Mouse (Mus musculus) CH12.LX (cell line): Measurements from ENCODE around the gene Them7. TPM values are rescaled to one million over a fixed set of nuclear protein-coding genes. Genes with fewer than 3 reads are reported as not detected.

Experiments
- DNase-seq: peaks from one replicate; pipeline ENCODE4 v3.0.0-alpha.2; 2013; ENCODE audit errors: extremely low read depth
- H3K27ac ChIP-seq: 2 replicates; pipeline ENCODE4 v1.5.1; 2012; ENCODE audit warnings: low read depth, mild to moderate bottlenecking, control low read depth, moderate library complexity; ENCODE audit not compliant: insufficient read depth
- H3K27me3 ChIP-seq: replicated peaks from 2 replicates; pipeline ENCODE3; 2012; ENCODE audit warnings: inconsistent platforms
- H3K36me3 ChIP-seq, 2 experiments: replicated peaks in 1 of 2; 2 replicates each; pipeline versions ENCODE3 to v1.6.1; 2012; ENCODE audit warnings: inconsistent platforms in 1 of 2, low read length in 1 of 2, mild to moderate bottlenecking in 1 of 2, mixed read lengths in 1 of 2, moderate library complexity in 1 of 2; ENCODE audit not compliant: control insufficient read depth in 1 of 2, insufficient read depth in 1 of 2
- H3K4me1 ChIP-seq, 2 experiments: 2 replicates each; pipeline ENCODE4 v1.6.1; 2012; ENCODE audit warnings: inconsistent platforms in 1 of 2, moderate library complexity in 1 of 2; ENCODE audit not compliant: insufficient read depth in 2 of 2, control insufficient read depth in 1 of 2
- H3K4me2 ChIP-seq: 2 replicates; pipeline ENCODE4 v1.6.1; 2012; ENCODE audit warnings: low read depth, mild to moderate bottlenecking, control low read depth; ENCODE audit not compliant: poor library complexity, insufficient read depth, severe bottlenecking
- H3K4me3 ChIP-seq, 3 experiments: fragments of 150-350 bp in 1 of 3; sonication (generic) in 1 of 3; replicated peaks in 1 of 3; 2 replicates each; pipeline versions ENCODE3 to v1.5.1; 2011 to 2012; ENCODE audit warnings: low read depth in 2 of 3, low read length in 2 of 3, mild to moderate bottlenecking in 2 of 3, moderate library complexity in 2 of 3, control low read depth in 1 of 3, improper control_type of control experiment in 1 of 3, inconsistent platforms in 1 of 3, mixed read lengths in 1 of 3; ENCODE audit not compliant: poor library complexity in 1 of 3
- H3K79me2 ChIP-seq: replicated peaks from 2 replicates; pipeline ENCODE4 v1.6.1; 2012; ENCODE audit warnings: mild to moderate bottlenecking, moderate library complexity; ENCODE audit not compliant: control insufficient read depth, poor library complexity, insufficient read depth, severe bottlenecking; ENCODE audit errors: extremely low read depth
- H3K9ac ChIP-seq: 2 replicates; pipeline ENCODE4 v1.6.1; 2012; ENCODE audit warnings: low read depth, mild to moderate bottlenecking, control low read depth, moderate library complexity; ENCODE audit not compliant: insufficient read depth
- H3K9me3 ChIP-seq: replicated peaks from 2 replicates; pipeline ENCODE3; 2012; ENCODE audit warnings: low read length, inconsistent platforms, mixed read lengths
- BHLHE40 ChIP-seq: IDR thresholded peaks from 2 replicates; pipeline ENCODE4 v1.6.1; 2011; ENCODE audit warnings: mild to moderate bottlenecking, low read depth, low read length, improper control_type of control experiment
- CHD1 ChIP-seq: IDR thresholded peaks from 2 replicates; pipeline ENCODE4 v1.6.1; 2012; ENCODE audit warnings: low read depth, low read length, improper control_type of control experiment, inconsistent platforms
- CHD2 ChIP-seq: IDR thresholded peaks from 2 replicates; pipeline ENCODE4 v1.6.1; 2011; ENCODE audit warnings: low read length, improper control_type of control experiment
- CTCF ChIP-seq, 2 experiments: IDR thresholded peaks in 1 of 2; conservative IDR thresholded peaks in 1 of 2; 2 replicates each; pipeline ENCODE4 v1.5.1; 2011 to 2012; ENCODE audit warnings: low read depth in 2 of 2, low read length in 2 of 2, improper control_type of control experiment in 1 of 2, inconsistent platforms in 1 of 2, mild to moderate bottlenecking in 1 of 2, moderate library complexity in 1 of 2
- E2F4 ChIP-seq: IDR thresholded peaks from 2 replicates; pipeline ENCODE4 v1.6.1; 2011; ENCODE audit warnings: low read depth, low read length, improper control_type of control experiment; ENCODE audit not compliant: insufficient replicate concordance
- ETS1 ChIP-seq: conservative IDR thresholded peaks from 2 replicates; pipeline ENCODE4 v1.6.1; 2012; ENCODE audit warnings: low read depth, mild to moderate bottlenecking, inconsistent platforms, low read length, improper control_type of control experiment, moderate library complexity
- GABPA ChIP-seq: IDR thresholded peaks from 2 replicates; pipeline ENCODE4 v1.6.1; 2012; ENCODE audit warnings: low read depth, low read length, improper control_type of control experiment, inconsistent platforms; ENCODE audit not compliant: insufficient replicate concordance
- IRF4 ChIP-seq: IDR thresholded peaks from 2 replicates; pipeline ENCODE4 v1.6.1; 2014; ENCODE audit warnings: low read depth, mild to moderate bottlenecking, inconsistent platforms, low read length, improper control_type of control experiment
- JUN ChIP-seq: IDR thresholded peaks from 2 replicates; pipeline ENCODE4 v1.6.1; 2011; ENCODE audit warnings: low read depth, mild to moderate bottlenecking, low read length, improper control_type of control experiment, moderate library complexity; ENCODE audit not compliant: insufficient read depth
- JUND ChIP-seq: conservative IDR thresholded peaks from 2 replicates; pipeline ENCODE4 v1.6.1; 2011; ENCODE audit warnings: low read depth, low read length, improper control_type of control experiment
- KAT2A ChIP-seq: IDR thresholded peaks from 2 replicates; pipeline ENCODE4 v1.6.1; 2012; ENCODE audit warnings: low read length, improper control_type of control experiment, inconsistent platforms; ENCODE audit not compliant: insufficient replicate concordance
- MAFK ChIP-seq: IDR thresholded peaks from 2 replicates; pipeline ENCODE4 v1.6.1; 2011; ENCODE audit warnings: low read length, improper control_type of control experiment; ENCODE audit not compliant: insufficient replicate concordance
- MAZ ChIP-seq: IDR thresholded peaks from 2 replicates; pipeline ENCODE4 v1.6.1; 2012; ENCODE audit warnings: low read depth, mild to moderate bottlenecking, inconsistent platforms, low read length, improper control_type of control experiment, moderate library complexity
- MEF2A ChIP-seq: IDR thresholded peaks from 2 replicates; pipeline ENCODE4 v1.6.1; 2014; ENCODE audit warnings: low read depth, mild to moderate bottlenecking, inconsistent platforms, low read length, improper control_type of control experiment, borderline replicate concordance
- MXI1 ChIP-seq: IDR thresholded peaks from 2 replicates; pipeline ENCODE4 v1.6.1; 2011; ENCODE audit warnings: mild to moderate bottlenecking, low read depth, low read length, improper control_type of control experiment
- POLR2A ChIP-seq: IDR thresholded peaks from 2 replicates; pipeline ENCODE4 v1.6.1; 2011; ENCODE audit warnings: low read depth, mild to moderate bottlenecking, improper control_type of control experiment, low read length
- POLR2AphosphoS2 ChIP-seq: IDR thresholded peaks from 2 replicates; pipeline ENCODE4 v1.6.1; 2011; ENCODE audit warnings: low read depth, low read length, improper control_type of control experiment
- RAD21 ChIP-seq: IDR thresholded peaks from 2 replicates; pipeline ENCODE4 v1.6.1; 2011; ENCODE audit warnings: low read depth, mild to moderate bottlenecking, low read length, improper control_type of control experiment, moderate library complexity
- ZKSCAN1 ChIP-seq: IDR thresholded peaks from 2 replicates; pipeline ENCODE4 v1.6.1; 2012; ENCODE audit warnings: low read depth, inconsistent platforms, low read length, improper control_type of control experiment, borderline replicate concordance
- dilution Hi-C: fragments of 300-500 bp; cut with MboI; formaldehyde crosslinking; loops from 2 replicates; pipeline ENCODE4 v1.14.3; 2020; ENCODE audit warnings: low sequenced_read_pairs; ENCODE audit not compliant: extremely low pct_unique_long_range_greater_than_20kb, extremely low pct_ligation_motif_present
- in situ Hi-C: fragments of 300-500 bp; cut with MboI; formaldehyde crosslinking; loops from 3 replicates; pipeline ENCODE4 v1.14.3; 2019; ENCODE audit warnings: low sequenced_read_pairs, low pct_ligation_motif_present, low pct_unique_long_range_greater_than_20kb, mixed read lengths
- polyA plus RNA-seq: library from polyadenylated mRNA; unstranded; fragments of >175 nt; gene quantifications from 2 replicates; pipeline ENCODE4 v1.2.1, GENCODE M21; 2012; ENCODE audit warnings: low read depth; ENCODE audit not compliant: insufficient read length
- total RNA-seq, 2 experiments: library from RNA; depleted of rRNA; stranded (reverse); fragments of 300-350 nt in 1 of 2; fragments of >200 nt in 1 of 2; gene quantifications; 2 replicates each; pipeline ENCODE4 v1.2.3; 2012 to 2014

Them7 gene
- total and polyA plus RNA-seq, 3 experiments: not detected

- dilution Hi-C loops: no loop called here
- no peak overlapping the region for H3K4me2 ChIP-seq
- no peaks in the 10 kb centered on the region for H3K79me2 ChIP-seq
- in situ Hi-C loops: no loop called here
- no peak overlapping the region for H3K27ac ChIP-seq
- DNase-seq: no peak
- peaks cover 2 to 6% of the 10 kb centered on the region in 2 experiments; a peak in 3 of 4 replicates for H3K4me1 ChIP-seq
- TF ChIP-seq MEF2A (no peak), ZKSCAN1 (no peak), E2F4 (no peak)
- H3K9ac ChIP-seq: no peak overlapping the region
- H3K9me3 ChIP-seq: no peaks in the 10 kb centered on the region
- H3K4me3 ChIP-seq: no peak overlapping the region
- no peaks in the 10 kb centered on the region for H3K27me3 ChIP-seq
- no peaks in the 10 kb centered on the region for H3K36me3 ChIP-seq
Measured at GRCm38 (mm10) chr2:105375705-105376104, 151.6 kb downstream of the Them7 start.

GRCm38 (mm10) chr2:105379682-105380081, 155.6 kb downstream of the Them7 start:
- Histone ChIP-seq H3K4me2 (no peak overlapping the region), H3K27ac (no peak overlapping the region), H3K4me3 (no peak overlapping the region), H3K9ac (no peak overlapping the region), H3K79me2 (no peaks in the 10 kb centered on the region), H3K9me3 (no peaks in the 10 kb centered on the region), H3K4me1 (no peaks in the 10 kb centered on the region), H3K27me3 (no peaks in the 10 kb centered on the region), H3K36me3 (peaks cover 0 to 4% of the 10 kb centered on the region in 2 experiments)
- DNase-seq: no peak
- dilution Hi-C loops: no loop called here
- no peak for TF ChIP-seq POLR2AphosphoS2
- TF ChIP-seq CHD1: no peak
- TF ChIP-seq JUN: no peak
- TF ChIP-seq BHLHE40: no peak
- no peak for TF ChIP-seq ETS1
- no peak for TF ChIP-seq KAT2A
- no peak for TF ChIP-seq CTCF (conservative IDR thresholded peaks at IDR 0.05 in 1 of 2, IDR thresholded peaks at IDR 0.05 in 1 of 2; ENCODE audit: low read depth in 2 of 2, low read length in 2 of 2)
- no peak for TF ChIP-seq MXI1
- TF ChIP-seq JUND: no peak
- TF ChIP-seq MAFK: no peak
- TF ChIP-seq CHD2: no peak
- TF ChIP-seq GABPA: no peak
- no peak for TF ChIP-seq RAD21
- no peak for TF ChIP-seq IRF4
- no peak for TF ChIP-seq POLR2A
- no peak for TF ChIP-seq MAZ
- no peak for TF ChIP-seq MEF2A
- in situ Hi-C loops: no loop called here
